Mouse (Mus musculus): ENCODE measurements around the gene Ebpl.

Ebpl gene

DNA sequence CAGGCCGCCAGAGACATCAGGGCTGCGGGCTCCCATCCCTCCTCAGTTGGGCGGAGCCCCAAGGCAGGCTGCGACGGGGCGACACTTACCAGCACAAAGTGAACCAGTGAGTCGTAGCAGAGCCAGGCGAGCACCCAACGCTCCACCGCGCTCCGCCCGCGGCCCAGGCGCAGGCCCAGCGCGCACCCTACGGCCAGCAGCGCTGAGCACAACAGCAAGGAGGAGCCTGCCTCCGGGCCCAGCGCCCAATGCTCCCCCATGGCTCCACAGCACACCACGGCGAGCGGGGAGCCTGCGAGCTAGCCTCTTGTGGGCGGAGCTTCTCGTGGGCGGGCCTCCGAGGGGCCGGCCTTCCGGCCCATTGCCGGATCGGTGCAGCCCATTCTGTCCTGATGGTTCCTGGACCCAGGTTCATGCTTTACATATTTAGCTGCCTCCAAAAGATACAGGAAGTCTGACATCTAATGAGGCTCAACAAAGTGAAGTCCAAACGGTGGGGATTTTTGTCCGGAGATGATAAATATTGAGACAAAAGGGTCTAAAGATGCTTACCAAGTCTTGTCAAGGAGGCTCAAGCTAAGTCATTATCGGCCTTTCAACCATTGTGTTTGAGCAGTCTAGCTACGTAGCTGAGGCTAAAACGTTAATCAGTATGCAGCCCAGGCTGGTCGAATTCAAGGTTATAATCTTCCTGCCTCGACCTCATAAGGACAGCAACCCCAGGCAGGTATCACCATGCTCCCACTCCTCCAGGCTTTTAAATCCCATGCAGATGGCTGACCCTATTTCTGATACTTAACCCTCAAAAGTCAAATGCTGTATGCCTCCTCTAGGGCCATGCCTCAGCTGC lies at the start of gene Ebpl:
Gene Ebpl (minus strand): TSS at position 309 of the 850 bp plus-strand sequence.
- DNase-seq = peak; percentile 87

DNA sequence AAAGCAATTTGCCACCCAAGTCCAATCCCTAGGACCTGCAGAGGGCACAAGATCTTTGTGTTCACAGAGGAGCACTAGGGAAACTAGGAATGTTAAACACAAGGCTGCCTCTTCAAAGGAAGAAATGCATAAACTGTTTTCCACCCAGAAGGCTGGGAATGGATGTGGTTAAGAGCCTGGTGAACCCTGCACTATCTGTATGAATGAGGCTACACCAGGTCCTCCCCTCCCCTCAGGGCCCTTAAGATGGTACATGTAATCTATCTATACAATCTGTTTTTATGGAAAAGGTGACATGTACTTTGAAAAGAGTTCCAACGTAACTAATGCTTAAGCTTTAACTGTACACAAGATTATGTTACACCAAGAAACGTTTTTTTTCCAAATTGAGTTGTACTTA lies 49.8 kb upstream of the Ebpl start:
- DNase-seq = no peak

DNA sequence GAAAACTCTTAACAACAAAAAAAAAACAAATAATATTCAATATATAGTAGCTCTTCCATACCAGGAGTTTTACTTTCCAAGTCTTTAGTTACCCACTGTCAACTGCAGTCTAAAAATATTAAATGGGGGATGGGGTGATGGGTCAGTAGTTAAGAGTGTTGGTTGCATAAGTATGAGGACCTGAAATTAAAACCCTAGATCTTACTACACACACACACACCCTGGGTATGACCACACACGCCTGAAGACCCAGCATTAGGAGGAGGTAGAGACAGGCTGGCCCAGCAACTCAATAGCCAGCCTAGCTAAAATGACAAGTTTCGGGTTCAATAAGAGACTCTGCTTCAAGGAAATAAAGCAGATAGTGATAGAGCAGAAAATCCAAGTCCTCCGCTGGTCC lies 46.8 kb upstream of the Ebpl start:
- DNase-seq = no peak

DNA sequence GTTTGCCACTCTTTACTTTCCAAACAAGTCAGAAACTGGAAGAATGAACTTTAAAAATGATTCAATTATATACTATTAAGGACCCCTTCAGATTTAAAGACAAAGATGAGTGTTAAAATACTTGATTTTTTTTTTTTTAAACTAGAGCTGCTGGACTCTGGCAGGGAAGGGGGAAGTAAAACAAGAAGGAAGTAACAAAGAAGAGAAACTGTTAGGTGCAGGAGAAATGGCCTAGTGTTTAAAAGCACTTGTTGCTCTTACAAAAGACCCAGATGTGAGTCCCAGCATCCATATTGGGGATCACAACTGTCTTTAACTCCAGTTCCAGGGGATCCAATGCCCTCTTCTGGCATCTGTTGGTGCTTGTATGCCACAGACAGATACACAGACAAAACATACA lies 45.5 kb upstream of the Ebpl start:
- DNase-seq = no peak

DNA sequence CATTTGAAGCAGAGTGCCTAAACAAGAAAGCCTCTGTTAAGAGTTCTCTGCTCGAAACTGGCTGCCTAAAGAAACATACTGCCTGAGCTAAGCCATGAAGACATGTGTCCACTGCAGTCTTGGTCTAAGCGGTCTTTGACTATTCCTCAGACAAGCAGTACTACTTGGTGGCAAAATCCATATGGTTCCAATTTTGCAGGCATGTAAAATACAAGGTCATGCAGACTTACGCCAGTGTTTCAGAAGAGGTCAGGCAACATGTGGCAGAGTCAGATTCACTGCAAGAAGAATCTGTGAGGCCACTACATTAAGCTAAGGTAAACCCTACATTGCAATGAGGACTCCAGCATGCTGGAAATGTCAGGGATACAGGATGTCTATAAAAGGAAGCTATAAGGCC lies 44.7 kb upstream of the Ebpl start:
- no peak for DNase-seq

DNA sequence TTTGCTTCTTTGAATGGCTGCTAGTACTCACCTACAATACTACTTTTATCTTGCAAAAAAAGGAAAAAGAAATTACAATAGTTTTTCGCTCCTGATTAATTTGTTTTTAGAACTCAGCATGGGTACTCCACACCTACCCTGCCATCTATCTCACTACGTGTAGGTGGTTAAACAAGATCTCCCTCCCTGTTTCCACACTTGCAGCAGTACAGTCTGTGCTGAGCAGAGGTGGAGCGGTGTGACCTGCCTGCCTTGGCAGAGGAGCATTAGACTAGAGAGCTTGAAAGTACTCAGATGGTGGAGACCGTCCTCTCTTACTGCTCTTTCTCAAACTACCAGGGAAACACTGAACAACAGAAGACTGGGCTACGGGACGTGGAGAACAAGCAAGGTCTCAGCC lies 34.5 kb upstream of the Ebpl start:
- no peak for DNase-seq

DNA sequence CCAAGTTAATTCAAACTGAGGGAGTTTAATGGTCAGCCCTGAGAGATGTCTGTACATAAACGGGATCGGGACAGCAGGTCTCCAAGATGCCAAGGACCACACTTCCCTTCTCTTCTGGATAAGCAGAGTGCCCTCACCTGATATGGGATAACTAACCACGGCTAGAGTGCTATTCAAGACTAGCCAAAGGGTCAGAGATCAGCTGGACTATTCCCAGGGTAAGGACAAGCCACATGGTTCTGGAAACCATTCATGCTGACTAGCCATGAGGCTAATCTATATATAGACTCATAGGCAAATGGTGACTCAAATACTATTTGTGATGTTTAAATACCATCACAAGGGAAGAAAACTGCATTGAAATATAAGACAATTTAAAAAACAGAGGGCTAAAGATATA lies 30.3 kb upstream of the Ebpl start:
- DNase-seq = no peak

DNA sequence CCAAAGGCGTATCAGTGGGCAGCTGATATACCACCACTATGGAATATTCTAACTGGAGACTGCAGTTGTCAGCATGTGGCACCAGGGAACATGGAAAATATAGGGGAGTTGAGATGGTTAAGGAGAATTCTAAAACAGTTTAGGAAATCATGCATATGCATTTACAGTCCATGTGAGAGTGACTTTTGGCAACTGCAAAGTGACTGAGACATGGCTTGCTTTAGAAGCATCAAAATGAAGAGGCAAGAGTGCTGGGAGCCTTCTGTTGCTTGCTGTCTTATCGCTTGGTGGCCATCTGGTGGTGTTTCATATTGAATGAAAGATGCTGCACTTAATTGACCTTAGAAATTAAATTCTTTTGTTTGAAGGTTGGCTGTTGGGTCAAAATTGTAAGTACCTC lies 7.1 kb upstream of the Ebpl start:
- DNase-seq = no peak

DNA sequence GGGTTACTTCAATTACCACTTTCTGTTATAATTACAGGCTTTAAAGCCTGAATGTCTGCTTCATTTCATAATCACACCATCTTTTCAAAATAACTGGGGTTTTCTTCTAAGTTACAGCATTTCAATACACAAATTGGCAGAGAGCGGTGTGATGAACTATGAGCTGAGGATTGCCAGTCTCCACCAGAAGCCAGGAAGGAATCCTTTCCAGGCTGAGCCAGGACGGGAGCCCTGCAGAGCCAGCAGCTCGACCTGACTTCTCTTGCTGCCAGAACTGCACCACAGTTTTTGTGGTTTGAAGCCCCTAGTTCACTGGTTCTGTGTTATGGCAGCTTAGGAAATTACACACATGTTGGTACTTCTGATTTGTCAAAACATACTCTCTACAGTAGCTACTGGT lies 4.4 kb upstream of the Ebpl start:
- DNase-seq = no peak

DNA sequence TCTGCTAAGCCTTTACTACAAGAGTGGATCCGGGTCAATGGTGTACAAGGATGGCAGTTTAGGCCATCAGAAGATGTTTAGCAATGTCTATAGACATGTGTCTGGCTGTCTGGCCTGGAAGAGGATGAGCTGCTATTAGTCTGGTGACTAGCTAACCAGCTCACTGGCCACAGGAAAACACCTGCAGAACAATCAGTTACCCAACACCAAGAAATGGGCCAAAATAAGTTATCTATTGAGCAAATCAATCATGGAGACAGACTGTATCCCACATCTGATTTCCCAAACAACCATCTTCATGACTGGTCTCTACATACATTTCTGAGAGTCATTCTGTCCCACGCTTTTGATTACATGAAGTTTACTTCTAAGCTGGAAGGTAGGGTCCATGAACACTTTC lies 3.5 kb upstream of the Ebpl start:
- DNase-seq = no peak

DNA sequence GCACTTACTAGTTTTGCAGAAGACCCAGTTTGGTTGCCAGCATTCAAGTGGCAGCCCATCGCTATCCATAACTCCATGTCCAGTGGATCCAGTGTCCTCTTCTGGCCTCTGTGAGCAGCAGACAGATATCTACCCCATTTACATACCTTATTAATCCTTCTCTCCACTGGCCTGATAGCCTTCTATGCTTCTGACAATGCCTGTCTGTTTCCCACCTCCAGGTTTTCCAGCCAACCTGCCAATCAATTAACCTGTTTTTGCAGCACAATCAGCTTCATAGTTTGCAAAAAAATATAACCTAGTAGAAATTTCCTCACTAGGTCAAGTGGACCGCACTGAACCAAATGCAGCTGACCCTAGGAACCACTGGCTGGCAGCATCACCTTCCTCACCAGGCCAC lies 2.0 kb upstream of the Ebpl start:
- no peak for DNase-seq

DNA sequence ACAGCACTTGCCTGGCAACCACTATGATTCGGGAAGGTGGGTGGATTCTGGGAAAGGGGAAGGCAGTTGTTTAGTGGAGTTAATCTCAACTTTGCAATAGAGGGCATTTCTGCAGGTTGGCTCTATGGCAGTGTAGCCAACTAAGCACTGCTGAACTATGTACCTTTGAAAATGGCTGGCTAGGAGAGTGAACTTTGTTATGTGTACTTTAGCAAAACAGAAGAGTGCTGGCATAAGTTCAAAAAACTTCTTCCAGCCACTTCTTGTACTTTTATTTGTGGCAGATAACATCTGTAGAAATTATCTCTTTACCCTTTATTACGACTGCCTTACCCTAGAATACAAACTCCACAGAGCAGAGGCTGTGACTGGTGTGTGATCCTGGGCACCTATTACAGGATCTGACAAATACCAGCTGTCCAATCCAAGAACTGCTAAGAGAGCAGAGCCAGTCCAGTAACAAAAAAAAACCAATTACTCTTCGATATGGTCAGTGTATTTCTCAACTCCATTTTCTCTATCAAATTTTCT lies 807 bp upstream of the Ebpl start:
- no peak for DNase-seq

DNA sequence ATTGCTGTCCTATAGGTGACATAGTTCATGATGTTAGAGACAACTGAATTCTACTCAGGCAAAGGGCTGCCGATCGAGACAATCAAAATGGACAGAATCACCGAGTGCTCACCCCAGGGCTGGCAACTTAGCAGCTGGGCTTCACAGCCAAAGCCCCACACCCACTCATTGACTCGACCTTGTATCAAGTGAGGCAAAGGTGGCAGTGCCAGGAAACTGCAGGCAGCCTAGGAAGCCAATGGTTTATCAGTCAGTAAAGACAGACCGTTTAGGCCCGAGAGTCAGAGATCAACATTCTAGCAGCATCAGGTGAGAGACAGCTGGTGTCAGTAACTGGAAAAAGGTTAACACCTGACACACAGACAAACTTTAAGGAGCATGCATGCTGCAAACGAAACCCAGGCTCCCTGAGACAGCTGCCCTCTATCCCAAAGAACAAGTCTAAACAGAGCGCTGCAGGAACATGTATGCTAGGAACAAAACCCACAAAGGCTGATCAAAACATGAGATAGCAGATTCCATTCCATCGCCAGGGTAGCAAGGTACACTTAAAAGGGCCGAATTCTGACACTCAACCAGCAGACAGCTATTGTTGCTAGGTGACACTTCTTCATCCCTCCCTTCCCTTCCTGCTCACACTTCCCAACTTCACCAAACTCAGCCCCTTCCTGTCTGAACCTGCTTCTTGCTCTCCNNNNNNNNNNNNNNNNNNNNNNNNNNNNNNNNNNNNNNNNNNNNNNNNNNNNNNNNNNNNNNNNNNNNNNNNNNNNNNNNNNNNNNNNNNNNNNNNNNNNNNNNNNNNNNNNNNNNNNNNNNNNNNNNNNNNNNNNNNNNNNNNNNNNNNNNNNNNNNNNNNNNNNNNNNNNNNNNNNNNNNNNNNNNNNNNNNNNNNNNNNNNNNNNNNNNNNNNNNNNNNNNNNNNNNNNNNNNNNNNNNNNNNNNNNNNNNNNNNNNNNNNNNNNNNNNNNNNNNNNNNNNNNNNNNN lies 5.7 kb downstream of the Ebpl start:
- DNase-seq = no peak

DNA sequence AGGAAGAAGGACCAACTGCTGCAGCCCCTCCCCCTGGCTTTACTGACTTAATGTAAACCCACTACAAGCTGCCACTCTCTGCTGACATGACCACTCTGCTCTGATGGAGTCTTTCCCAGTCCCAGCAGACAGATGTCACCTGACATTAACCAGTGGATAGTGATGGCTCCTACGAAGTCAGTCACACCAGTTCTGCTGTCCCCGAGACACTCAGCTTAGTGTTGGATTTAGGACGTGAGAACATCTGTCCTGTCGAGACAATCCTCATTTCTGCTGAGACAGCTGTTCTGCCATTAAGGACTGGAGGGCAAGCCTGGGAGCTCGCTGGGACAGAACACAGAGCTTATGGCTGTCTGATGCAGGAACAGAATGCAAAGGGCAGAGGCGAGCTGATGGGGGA lies 9.4 kb downstream of the Ebpl start:
- no peak for DNase-seq

DNA sequence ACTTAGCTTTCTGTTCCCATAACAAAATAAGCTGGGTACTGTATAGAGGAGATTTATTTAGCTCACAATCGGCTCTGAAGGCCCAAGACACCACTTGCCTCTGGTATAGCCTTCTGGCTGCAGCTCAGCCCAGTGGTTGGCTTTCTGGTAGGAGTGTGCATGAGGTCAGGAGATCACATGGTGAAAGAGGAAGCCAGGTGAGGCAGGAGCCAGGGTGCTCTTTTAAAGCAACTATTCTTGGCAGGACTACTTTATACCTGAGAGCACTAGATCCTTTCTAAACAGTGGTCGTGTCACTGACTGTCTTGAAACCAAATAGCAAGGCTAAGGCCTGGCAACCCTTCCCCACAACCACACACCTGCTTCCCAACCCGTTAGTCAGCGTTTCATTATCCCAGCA lies 10.4 kb downstream of the Ebpl start:
- DNase-seq = no peak

DNA sequence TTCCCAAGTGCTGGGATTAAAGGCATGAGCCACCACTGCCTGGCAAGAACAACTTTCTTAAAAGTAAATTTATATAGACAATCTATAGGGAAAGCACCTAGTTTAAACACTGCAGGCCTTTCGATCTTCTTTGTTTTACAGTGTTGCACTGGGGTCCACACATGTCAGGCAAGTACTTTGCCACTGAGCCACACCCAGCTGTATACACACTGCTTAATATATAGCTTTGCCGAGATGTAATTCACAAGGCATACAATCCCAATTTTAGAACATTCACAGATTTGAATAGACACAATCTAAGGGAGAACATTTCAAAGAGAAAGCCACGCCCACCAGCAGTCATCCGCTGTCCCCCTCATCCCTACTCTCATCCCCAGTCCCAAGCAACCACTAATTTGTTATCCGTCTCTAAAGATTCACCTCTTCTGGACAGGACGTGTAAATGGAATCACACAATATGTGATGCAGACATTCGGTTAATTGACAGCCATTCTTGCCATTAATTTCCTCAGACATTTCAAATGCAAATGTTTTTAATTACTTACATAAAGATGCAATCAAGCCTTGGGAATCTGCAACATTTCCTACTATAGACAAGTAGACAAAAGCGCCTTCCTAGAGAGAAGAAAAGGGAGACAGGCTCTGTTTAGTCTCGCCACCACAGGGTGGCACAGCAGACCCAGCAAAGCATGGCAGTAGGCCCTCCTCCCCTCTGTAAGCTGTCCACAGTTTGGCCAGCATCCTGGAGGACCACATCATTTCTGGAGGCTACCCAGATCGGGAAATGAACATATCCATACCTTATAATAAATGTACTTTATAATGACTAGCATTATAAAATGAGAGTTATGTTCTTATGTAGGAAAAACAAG lies 13.2 kb downstream of the Ebpl start:
- DNase-seq = no peak

DNA sequence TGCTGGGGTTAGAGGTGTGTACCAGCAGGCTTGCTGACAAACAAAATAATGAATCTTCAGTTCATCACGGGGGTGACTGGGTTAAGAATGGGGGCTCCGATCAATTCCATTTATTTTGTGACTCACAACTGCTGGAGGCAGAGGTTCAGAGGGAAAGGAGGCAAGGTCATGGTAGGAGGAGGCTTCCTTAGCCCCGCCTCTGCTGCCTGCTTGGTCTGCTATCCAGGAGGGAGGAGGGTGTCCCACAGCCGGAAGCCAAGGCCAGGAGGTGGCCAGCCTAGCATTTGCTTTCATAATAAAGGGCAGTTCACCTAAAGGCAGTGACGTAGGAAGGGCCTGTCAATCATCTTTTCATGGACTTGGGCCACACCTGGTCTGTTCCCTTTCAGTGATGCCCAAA lies 15.6 kb downstream of the Ebpl start:
- DNase-seq = no peak

DNA sequence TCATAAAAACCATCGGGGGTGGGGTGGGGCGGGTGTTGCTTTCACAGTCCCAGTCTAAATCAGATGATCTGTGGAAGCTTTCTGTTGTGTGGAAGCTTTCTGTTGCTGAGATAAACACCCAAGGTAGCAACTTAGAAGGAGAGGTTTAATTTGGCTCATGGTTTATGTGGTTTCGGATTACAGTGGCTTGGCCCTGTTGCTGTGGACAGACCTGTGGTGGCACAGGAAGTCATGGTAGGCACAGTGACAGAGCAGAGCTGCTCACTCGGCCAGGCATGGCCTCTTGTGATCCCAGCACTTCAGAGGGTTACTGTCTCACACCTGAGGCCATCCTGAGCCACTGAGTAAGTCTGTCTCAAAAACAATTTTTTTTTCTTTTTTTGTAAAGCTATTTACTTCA lies 20.9 kb downstream of the Ebpl start:
- no peak for DNase-seq

DNA sequence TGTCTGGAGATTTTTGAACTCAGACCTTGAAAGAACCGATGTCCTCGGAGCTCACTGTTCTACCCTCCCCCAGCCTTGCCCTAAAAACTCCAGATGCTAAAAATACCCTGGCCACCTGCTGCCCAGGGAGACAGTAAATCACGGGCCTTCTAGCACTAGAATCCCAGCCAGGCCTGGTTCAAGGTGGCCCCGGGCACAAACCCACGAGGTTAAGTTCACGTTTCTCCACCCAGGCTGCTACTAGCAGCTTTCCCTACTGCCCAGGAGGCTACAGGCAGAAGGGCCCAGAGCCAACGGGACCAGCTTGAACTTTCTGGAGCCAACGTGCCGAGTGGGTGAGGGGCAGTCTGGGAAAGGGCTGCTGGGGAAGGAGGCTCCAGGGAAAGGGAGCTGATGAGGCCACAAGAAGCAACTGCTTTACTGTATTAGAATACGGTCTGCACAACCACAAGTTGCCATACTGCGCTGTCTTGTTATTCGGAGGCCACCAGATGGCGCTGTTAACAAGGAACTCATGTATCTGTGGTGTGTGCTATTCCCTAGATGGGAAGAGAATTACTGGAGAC lies 29.2 kb downstream of the Ebpl start:
- peak; percentile 87 for DNase-seq

DNA sequence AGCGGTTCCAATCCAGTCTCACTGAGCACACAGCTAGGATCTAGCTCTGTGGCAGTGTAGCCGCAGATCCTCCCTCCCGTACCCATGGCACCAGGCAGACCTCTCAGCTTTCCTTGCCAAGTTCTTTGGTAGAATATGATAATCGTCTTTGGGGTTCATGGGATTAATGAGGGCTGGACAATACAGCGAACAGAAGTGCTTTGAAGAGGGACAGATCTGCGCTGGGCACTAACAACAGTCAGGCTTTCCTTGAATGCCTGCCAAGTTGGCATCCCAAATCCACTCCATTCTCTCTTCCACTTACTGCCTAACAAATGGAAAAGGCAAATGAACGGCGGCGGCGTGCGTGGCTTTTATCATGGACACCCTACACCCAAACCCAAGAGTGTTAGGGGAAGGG lies 29.6 kb downstream of the Ebpl start:
- DNase-seq = peak; percentile 49

DNA sequence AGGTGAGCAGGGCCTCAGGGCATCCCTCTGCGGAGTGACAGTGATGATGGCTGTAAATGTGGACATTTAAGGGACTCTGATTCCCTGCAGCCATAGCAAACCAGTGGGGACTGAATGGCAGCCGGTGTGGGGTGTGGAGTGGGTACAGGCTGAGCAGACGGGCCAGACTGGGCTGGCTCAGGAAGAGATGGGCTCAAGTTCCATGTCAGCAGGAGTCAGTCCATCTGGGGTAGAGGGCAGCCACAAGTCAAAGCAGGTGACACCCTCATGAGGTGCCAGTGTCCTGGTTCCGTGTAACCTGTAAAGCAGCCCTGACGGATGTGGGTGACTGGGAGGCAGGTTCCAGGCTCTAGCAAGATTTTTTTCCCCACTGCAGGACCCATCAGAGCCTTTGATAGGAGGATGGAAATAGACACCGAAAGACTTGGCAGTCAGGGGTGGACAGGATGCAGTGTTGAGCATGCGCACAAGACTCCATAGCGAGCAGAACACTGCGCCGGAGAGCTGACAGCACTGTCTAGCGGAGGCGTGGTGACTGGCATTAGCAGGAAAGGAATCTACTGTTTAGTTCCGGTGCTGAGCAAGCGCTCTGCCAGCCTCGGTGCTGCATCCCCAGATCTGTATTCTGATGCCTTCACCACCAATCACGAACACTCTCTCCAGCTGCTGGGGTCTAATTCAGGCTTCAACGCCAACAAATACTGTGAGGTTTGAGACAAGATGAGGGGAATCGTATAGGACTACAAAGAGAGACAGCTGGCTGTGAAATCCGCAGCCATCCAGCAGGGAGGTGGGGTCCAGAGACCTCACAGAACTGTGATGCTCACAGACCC lies 32.4 kb downstream of the Ebpl start:
- peak; percentile 84 for DNase-seq

All from cerebellum, adult 8-10 months (tissue).